Mouse (Mus musculus) brain, adult 2 months (tissue): ENCODE results near the gene Vmn1r43.
"Not testable (repeated sequence)": the region's sequence is repeated elsewhere in the genome, so short reads cannot be mapped to it uniquely, and the experiment has no call there.

Experiments
- DNase-seq: peaks from one replicate; pipeline ENCODE4 v3.0.0; 2011; ENCODE audit warnings: low read depth, low spot score

Vmn1r43 gene

DNA sequence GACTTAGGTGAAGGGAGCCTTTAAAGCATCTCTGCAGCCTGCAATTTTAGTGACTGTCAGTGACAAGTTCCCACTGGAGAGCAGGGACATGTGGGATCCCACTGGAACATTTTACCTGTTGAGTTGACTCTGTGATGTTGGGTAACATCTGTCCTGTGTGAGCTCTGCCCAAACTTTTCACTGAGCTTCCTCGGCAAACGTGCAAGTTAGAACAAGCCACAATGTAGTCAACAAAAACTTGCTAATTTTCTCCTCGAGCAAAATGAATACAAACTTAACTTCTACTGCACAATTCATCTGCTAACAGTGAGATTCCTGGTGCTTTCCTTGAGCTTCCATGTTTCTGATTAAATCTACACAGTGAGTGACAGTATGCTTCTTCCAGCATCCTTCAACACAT is at the start of gene Vmn1r43, which contains the start of gene Vmn1r42:
Gene Vmn1r43 (minus strand): TSS at position 101 of the 400 bp plus-strand sequence.
Gene Vmn1r42 (minus strand): TSS at position 101 of the 400 bp plus-strand sequence.
- DNase-seq = not testable (repeated sequence)

GRCm38 (mm10) chr6:89883812-89884211 is 7.6 kb upstream of the Vmn1r43 start:
- DNase-seq = peak; percentile 63

- no peak for DNase-seq
Observed at GRCm38 (mm10) chr6:89883360-89883759, 7.1 kb upstream of the Vmn1r43 start, which contains the start of gene Vmn1r44. Gene Vmn1r44, plus strand, starts transcription at chr6:89883660.

DNA sequence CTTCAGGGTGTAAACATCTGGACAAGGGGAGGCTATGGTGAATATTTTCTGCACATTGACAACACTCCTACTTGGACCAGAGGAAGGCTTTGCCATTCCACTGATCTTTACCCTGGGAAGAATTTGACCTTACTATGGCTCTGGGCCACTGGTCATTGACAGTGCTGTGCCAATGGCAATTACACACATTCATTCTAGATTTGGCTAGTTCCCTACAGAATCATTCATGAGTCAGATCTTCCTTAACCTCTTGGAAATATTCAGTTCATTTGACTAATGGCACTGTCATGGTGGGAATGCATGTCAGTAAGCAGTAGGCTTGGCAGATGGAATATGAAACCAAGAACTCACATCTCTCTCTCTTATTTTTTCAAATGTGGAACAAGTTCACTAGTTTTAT is 4.7 kb upstream of the Vmn1r43 start:
- no peak for DNase-seq

- peak; percentile 32 for DNase-seq
Observed at GRCm38 (mm10) chr6:89876963-89877362, 750 bp upstream of the Vmn1r43 start.

- no peak for DNase-seq
Observed at GRCm38 (mm10) chr6:89867976-89868375, 8.2 kb downstream of the Vmn1r43 start.

DNA sequence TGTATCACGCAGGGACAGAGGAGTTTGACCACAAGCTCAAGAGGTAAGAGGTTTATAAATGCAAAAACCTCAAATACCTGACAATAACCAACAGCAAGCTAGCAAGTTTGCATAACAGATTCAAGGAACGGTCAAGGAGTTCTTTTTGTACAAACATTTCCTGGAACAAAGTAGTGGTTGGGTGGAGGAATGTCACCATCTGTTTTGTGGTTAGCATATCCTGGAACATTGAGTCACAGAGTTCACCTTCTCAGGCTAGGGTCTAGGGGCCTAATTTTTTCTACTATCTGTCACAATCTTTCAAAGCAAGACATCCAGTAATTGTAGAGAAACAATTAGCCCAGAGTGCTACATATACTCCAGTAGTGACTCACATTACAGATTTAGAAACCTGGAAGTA is 8.9 kb downstream of the Vmn1r43 start:
- DNase-seq = peak; percentile 5

DNA sequence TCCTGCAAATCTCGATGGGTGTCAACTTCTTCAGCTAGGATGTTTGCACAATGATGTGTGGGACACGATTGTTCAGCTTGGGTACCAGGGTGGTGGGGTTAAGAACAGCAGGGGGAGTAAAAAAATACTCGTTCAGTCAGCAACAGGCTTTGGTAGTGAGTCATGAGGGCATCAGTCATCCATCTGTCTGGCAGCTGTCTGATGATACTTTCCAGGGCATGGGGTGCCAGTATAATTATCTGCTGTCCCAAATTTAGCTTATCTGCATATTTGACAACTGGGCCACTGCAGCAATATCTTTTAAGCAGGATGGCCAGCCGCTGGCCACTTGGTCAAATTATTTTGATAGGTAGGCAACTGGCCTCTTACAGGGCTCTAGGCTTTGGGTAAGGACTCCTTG is 12.4 kb downstream of the Vmn1r43 start:
- no peak for DNase-seq

GRCm38 (mm10) chr6:89859839-89860238 is 16.4 kb downstream of the Vmn1r43 start:
- DNase-seq = no peak

DNA sequence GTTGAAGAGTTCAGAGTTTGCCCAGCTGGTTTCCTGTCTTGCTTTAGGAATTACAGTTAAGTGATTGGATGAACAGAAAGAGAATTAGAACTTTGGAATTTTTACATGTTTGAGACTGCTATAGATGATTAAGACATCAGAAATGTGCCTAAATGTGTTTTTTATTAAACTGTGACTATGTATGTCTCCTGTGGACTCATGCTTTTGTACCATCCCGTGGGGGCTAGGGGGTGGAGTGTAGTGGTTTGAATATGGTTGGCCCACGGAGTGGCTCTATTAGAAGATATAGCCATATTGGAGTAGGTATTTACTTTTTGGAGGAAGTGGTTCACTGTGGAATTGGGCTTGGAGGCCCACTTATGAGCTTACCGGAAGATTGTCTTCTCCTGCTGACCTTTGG is 18.7 kb downstream of the Vmn1r43 start:
- DNase-seq = no peak
